Comparison of ENCODE assay signal across 10 mouse cellular contexts in the genomic region with DNA sequence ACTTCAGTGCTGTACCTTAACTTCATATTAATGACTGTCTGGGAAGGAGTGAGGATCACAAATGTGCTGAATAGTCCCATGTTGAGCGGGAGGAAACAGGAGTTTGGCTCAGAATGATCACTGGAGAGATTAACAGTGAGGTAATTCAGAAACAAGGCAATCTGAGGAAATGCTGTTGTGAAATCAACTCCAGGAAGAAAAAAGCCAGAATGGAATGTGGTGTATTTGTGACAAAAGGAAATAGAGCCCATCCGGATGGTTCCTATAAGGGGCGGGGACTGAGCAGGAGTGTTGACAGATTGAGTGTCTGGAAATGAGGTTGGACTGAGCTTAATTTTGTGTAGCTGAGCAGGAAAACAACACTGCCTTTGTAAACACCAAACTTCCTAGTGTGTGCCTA.
DNase-seq lines count a peak whose midpoint lies in the region; ATAC-seq and TF ChIP-seq lines count a peak whose summit lies in the region.
"Had no signal": no experiment of that assay in that cellular context is flagged by ENCODE, and none has a peak within 500 bp of the region (broad histone marks: within the 10 kb centered on the region; RNA-seq: fewer than 3 reads in every experiment).

No protein-coding gene starts in this region.

- no peak overlapping the region for H3K9ac ChIP-seq in limb, embryonic 13.5 days
- H3K9ac ChIP-seq: hindbrain, embryonic 15.5 days had no signal

- no peak for TF ChIP-seq CTCF in C2C12 (IDR thresholded peaks at IDR 0.05; ENCODE audit: control insufficient read depth, insufficient read depth, insufficient read length)
- TF ChIP-seq CTCF in left cerebral cortex, adult 2 months (IDR thresholded peaks at IDR 0.05) = no peak

- H3K9me3 ChIP-seq in limb, embryonic 13.5 days = no peaks in the 10 kb centered on the region
- H3K9me3 ChIP-seq: hindbrain, embryonic 15.5 days had no signal

- H3K4me2 ChIP-seq in limb, embryonic 13.5 days (replicated peaks) = no peak overlapping the region
- H3K4me2 ChIP-seq: hindbrain, embryonic 15.5 days had no signal

- intact Hi-C loops in heart, postnatal 10 days (cut with DNase I) = loop anchor here (5.0 kb wide), 2 partner anchors 97 to 152 kb away; a partner anchor contains a TSS
- intact Hi-C loops in left cerebral cortex, adult 2 months (cut with DNase I) = no loop called here

- H3K79me3 ChIP-seq in C2C12 (ENCODE audit: low read depth) = no peaks in the 10 kb centered on the region

- H3K36me3 ChIP-seq in C2C12 (ENCODE audit: control insufficient read depth, insufficient read depth) = no peaks in the 10 kb centered on the region
- no peaks in the 10 kb centered on the region for H3K36me3 ChIP-seq in limb, embryonic 13.5 days
- H3K36me3 ChIP-seq: hindbrain, embryonic 15.5 days had no signal

- H3K4me1 ChIP-seq in limb, embryonic 13.5 days = no peaks in the 10 kb centered on the region
- H3K4me1 ChIP-seq: hindbrain, embryonic 15.5 days had no signal

- H3K4me3 ChIP-seq in C2C12 (ENCODE audit: insufficient read depth, poor library complexity, severe bottlenecking) = no peak overlapping the region
- H3K4me3 ChIP-seq in limb, embryonic 13.5 days = no peak overlapping the region
- H3K4me3 ChIP-seq in left cerebral cortex, adult 2 months = no peak overlapping the region
- H3K4me3 ChIP-seq: hindbrain, embryonic 15.5 days had no signal

- H3ac ChIP-seq in C2C12 (ENCODE audit: control insufficient read depth, insufficient read length, low read depth) = no peak overlapping the region

- no peak overlapping the region for H3K27ac ChIP-seq in limb, embryonic 13.5 days
- H3K27ac ChIP-seq in left cerebral cortex, adult 2 months = no peak overlapping the region
- H3K27ac ChIP-seq: hindbrain, embryonic 15.5 days had no signal

- WGBS in limb, embryonic 13.5 days = 44% methylated on average over 3 of the region's 3 CpGs

- peak; percentile 46; the same call in 1 of the 2 replicates for ATAC-seq in limb, embryonic 13.5 days (ENCODE audit: low FRiP score, low read depth)

- no peaks in the 10 kb centered on the region for H3K79me2 ChIP-seq in C2C12 (ENCODE audit: control insufficient read depth, insufficient read depth)

- H3K27me3 ChIP-seq in C2C12 (ENCODE audit: control insufficient read depth, insufficient read depth, insufficient read length) = no peaks in the 10 kb centered on the region
- H3K27me3 ChIP-seq in limb, embryonic 13.5 days = no peaks in the 10 kb centered on the region
- H3K27me3 ChIP-seq: hindbrain, embryonic 15.5 days had no signal

- peak; percentile 30 for DNase-seq in 3134 (ENCODE audit: extremely low read depth, insufficient read length, low spot score)
- peak; percentile 62 to 63 for DNase-seq in heart, postnatal 10 days
- no peak for DNase-seq in embryo, embryonic 10 days (ENCODE audit: low spot score)
- DNase-seq in frontal cortex, adult 2 months (ENCODE audit: extremely low spot score in 1 of 2, low spot score in 1 of 2) = no peak
- DNase-seq in left cerebral cortex, adult 2 months (ENCODE audit: extremely low spot score in 1 of 2, low spot score in 2 of 2) = no peak
- no peak for DNase-seq in cerebellum, adult 18-20 months
- DNase-seq: thymus, postnatal 14 days had no signal

TF ChIP-seq in C2C12, 6 proteins besides CTCF, POLR2A, EP300 and RAD21:
- peak; percentile 91 for TF ChIP-seq CEBPB (IDR thresholded peaks at IDR 0.05; ENCODE audit: low read depth)
- no peak for TF ChIP-seq FOSL1 (IDR thresholded peaks at IDR 0.05; ENCODE audit: insufficient read depth, low read length, poor library complexity, severe bottlenecking)

Comparison
In these comparisons a context has a peak if more than half of its experiments do, and no peak if none do; other contexts are left out.
1. DNase-seq: peak in 3134 (single experiment) and heart, postnatal 10 days (2 of 2); none in embryo, embryonic 10 days (single experiment), frontal cortex, adult 2 months (0 of 2), left cerebral cortex, adult 2 months (0 of 2) and cerebellum, adult 18-20 months (0 of 2).